Mouse (Mus musculus) ovary, adult 10 weeks (tissue): ENCODE results near the gene Fmo3. TPM values are rescaled to one million over a fixed set of nuclear protein-coding genes. Genes with fewer than 3 reads are reported as not detected.

Source experiments
- polyA plus RNA-seq: library from polyadenylated mRNA; stranded (reverse); fragments of 350-450 nt; fragmentation: Illumina TruSeq; extraction: RNeasy Lipid Tissue Mini Kit (QIAGEN cat#74804); gene quantifications from one replicate; pipeline ENCODE4 v1.2.3, GENCODE M21; 2014

The Fmo3 gene
- polyA plus RNA-seq = not detected

GRCm38 (mm10) chr1:162984428-162984827 lies at the start of gene Fmo3:
Fmo3 (minus strand) TSS chr1:162984528.

GRCm38 (mm10) chr1:162937415-162937814 lies 46.9 kb downstream of the Fmo3 start, which contains the start of gene Fmo6:
Fmo6 (minus strand) TSS chr1:162937515.

Other genes with a start within 250 kb of the Fmo3 start
- 82.3 TPM for gene Prrc2c, start 244.0 kb downstream of the Fmo3 start, polyA plus RNA-seq
- gene Fmo4, start 170.6 kb downstream of the Fmo3 start, polyA plus RNA-seq = 1.00 TPM
- 48.9 TPM for gene Fmo1, start 117.9 kb downstream of the Fmo3 start, polyA plus RNA-seq
- gene Fmo2, start 85.8 kb downstream of the Fmo3 start, polyA plus RNA-seq = 50.1 TPM
- not detected for gene Fmo6, start 47.0 kb downstream of the Fmo3 start, polyA plus RNA-seq
- gene Mroh9, start 101.1 kb upstream of the Fmo3 start, polyA plus RNA-seq = not detected